In the genomic region with DNA sequence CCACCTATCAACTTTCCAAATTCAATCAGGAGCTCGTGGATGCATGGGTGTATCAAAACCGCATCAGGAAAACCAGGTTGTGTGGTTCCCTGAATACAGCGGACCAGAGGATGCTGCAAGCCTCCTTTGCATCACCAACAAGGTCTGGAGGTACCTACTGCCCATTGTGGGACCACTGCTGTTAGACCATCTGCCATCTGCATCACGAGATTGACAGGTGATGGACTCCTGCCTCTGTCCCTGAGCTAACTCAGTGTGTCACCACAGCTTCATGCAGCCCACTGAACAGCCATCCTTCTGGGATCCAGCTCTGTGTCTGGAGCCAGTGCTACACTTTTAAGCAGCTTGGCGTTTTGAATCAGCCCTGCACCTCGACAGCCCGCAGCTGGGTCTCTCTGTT, we compare ENCODE assay signal across 22 mouse cellular contexts.
DNase-seq lines count a peak whose midpoint lies in the region; ATAC-seq and TF ChIP-seq lines count a peak whose summit lies in the region.
"Had no signal": no experiment of that assay in that cellular context is flagged by ENCODE, and none has a peak within 500 bp of the region (broad histone marks: within the 10 kb centered on the region; RNA-seq: fewer than 3 reads in every experiment).

No protein-coding gene starts in this region.

- H3K36me3 ChIP-seq in midbrain, postnatal 0 days (ENCODE audit: insufficient read depth, low read length) = no peaks in the 10 kb centered on the region
- no peaks in the 10 kb centered on the region for H3K36me3 ChIP-seq in midbrain, embryonic 10.5 days
- H3K36me3 ChIP-seq: embryonic facial prominence, embryonic 10.5 days; embryonic facial prominence, embryonic 12.5 days; forebrain, embryonic 15.5 days; G1E had no signal

- no peak overlapping the region for H3K4me3 ChIP-seq in midbrain, postnatal 0 days (ENCODE audit: low read depth, low read length)
- H3K4me3 ChIP-seq in midbrain, embryonic 10.5 days = no peak overlapping the region
- H3K4me3 ChIP-seq: embryonic facial prominence, embryonic 10.5 days; embryonic facial prominence, embryonic 12.5 days; forebrain, embryonic 13.5 days; forebrain, embryonic 15.5 days had no signal

- H3K27me3 ChIP-seq in midbrain, postnatal 0 days (ENCODE audit: insufficient read depth, low read length) = no peaks in the 10 kb centered on the region
- H3K27me3 ChIP-seq in midbrain, embryonic 10.5 days (ENCODE audit: low read depth, poor library complexity, severe bottlenecking) = peaks cover 8% of the 10 kb centered on the region; the same call in 1 of the 2 replicates
- H3K27me3 ChIP-seq: CH12.LX; embryonic facial prominence, embryonic 12.5 days; forebrain, embryonic 13.5 days; Patski had no signal

- no peak for ATAC-seq in midbrain, postnatal 0 days (ENCODE audit: low FRiP score)
- ATAC-seq: activated CD4-positive, CD25-positive, alpha-beta regulatory T cell, adult 4 months; CD4-positive, CD25-positive, alpha-beta regulatory T cell, adult 4 months; forebrain, embryonic 13.5 days; forebrain, embryonic 15.5 days; forebrain, postnatal 0 days; Patski had no signal

- intact Hi-C loops in heart, postnatal 25 days (cut with DNase I) = no loop called here

- no peaks in the 10 kb centered on the region for H3K4me1 ChIP-seq in midbrain, postnatal 0 days (ENCODE audit: insufficient read depth, low read length)
- peaks cover 18% of the 10 kb centered on the region for H3K4me1 ChIP-seq in midbrain, embryonic 10.5 days
- H3K4me1 ChIP-seq: embryonic facial prominence, embryonic 12.5 days had no signal

- no peak overlapping the region for H3K9ac ChIP-seq in midbrain, postnatal 0 days (replicated peaks; ENCODE audit: low read length, poor library complexity, severe bottlenecking)
- H3K9ac ChIP-seq: embryonic facial prominence, embryonic 12.5 days; forebrain, embryonic 13.5 days; forebrain, embryonic 15.5 days; forebrain, postnatal 0 days had no signal

- peak; percentile 53 to 67 for DNase-seq in cerebellum, postnatal 10 days
- DNase-seq in cerebellum, adult 9-10 months = no peak
- DNase-seq in heart, adult 11 months = peak; percentile 62
- no peak for DNase-seq in heart, postnatal 25 days (ENCODE audit: low spot score)
- peak; percentile 42 for DNase-seq in midbrain, postnatal 0 days (ENCODE audit: low spot score)
- no peak for DNase-seq in midbrain, embryonic 10.5 days (ENCODE audit: low spot score)
- DNase-seq: adrenal gland, adult 8-10 months; adrenal gland, postnatal 14 days; B cell, adult 2 months; cerebellum, adult 11 months; cerebellum, adult 18-20 months; cerebellum, adult 8-10 months; forebrain, postnatal 0 days had no signal

- 82% methylated on average over 7 of the region's 7 CpGs for WGBS in midbrain, postnatal 0 days
- WGBS in midbrain, embryonic 10.5 days = 83% methylated on average over 7 of the region's 7 CpGs

- H3K4me2 ChIP-seq in midbrain, postnatal 0 days (ENCODE audit: low read depth, low read length, poor library complexity, severe bottlenecking) = no peak overlapping the region
- H3K4me2 ChIP-seq: embryonic facial prominence, embryonic 12.5 days; forebrain, embryonic 13.5 days; forebrain, embryonic 15.5 days had no signal

- no peak for TF ChIP-seq CTCF in midbrain, postnatal 0 days (IDR thresholded peaks at IDR 0.05)

- H3K27ac ChIP-seq in midbrain, postnatal 0 days (ENCODE audit: low read depth, low read length) = no peak overlapping the region
- no peak overlapping the region for H3K27ac ChIP-seq in midbrain, embryonic 10.5 days (replicated peaks)
- H3K27ac ChIP-seq: embryonic facial prominence, embryonic 10.5 days; embryonic facial prominence, embryonic 12.5 days; forebrain, embryonic 13.5 days; forebrain, embryonic 15.5 days had no signal

- no peaks in the 10 kb centered on the region for H3K9me3 ChIP-seq in midbrain, postnatal 0 days (ENCODE audit: low read length)
- no peaks in the 10 kb centered on the region for H3K9me3 ChIP-seq in midbrain, embryonic 10.5 days (replicated peaks)
- H3K9me3 ChIP-seq: embryonic facial prominence, embryonic 10.5 days; embryonic facial prominence, embryonic 12.5 days; forebrain, embryonic 13.5 days; forebrain, embryonic 15.5 days; G1E had no signal

Comparison
In these comparisons a context has a peak if more than half of its experiments do, and no peak if none do; other contexts are left out.
1. DNase-seq: peak in cerebellum, postnatal 10 days (2 of 2), heart, adult 11 months (single experiment) and midbrain, postnatal 0 days (single experiment); none in cerebellum, adult 9-10 months (single experiment), heart, postnatal 25 days (single experiment) and midbrain, embryonic 10.5 days (single experiment).